Mouse (Mus musculus) spleen, adult 2 months (tissue): ENCODE measurements at regions not wholly inside any gene's neighbourhood (a gene's known extent, or its start where the extent isn't known, plus 50 kb on each side); places are given as distances from the start of the nearest gene placed in this dataset.

Experiments used
- CTCF ChIP-seq: fragments of 200-500 bp; IDR thresholded peaks from 2 replicates; pipeline ENCODE4 v1.5.1; 2011; ENCODE audit warnings: mild to moderate bottlenecking, inconsistent platforms; ENCODE audit not compliant: insufficient read depth, insufficient read length, insufficient replicate concordance; ENCODE audit errors: extremely low read depth
- POLR2A ChIP-seq: fragments of 200-500 bp; IDR thresholded peaks from 2 replicates; pipeline ENCODE4 v1.6.1; 2011; ENCODE audit warnings: low read depth, low read length, inconsistent platforms

DNA sequence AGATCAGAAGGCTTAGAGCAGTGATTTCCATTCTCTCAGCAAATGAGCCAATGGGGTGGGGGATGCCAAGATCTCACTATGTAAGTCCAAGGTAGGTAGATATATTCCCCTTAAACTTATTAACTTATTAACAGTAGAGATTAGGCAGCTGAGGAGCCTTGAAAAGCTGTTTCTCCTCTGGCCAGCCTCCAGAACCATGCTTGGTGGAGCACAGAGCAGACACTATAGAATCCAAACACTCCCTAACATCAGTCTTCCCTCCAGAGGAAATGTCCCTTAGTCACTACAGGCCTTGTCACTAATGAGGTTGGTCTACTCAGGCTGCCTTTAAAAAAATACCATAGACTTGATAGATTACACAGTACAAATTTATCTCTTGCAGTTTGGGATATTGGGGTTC is 152.8 kb upstream of the Usp24 start:
- TF ChIP-seq POLR2A (no peak), CTCF (no peak)
